Mouse (Mus musculus): ENCODE measurements at regions not wholly inside any gene's neighbourhood (a gene's known extent, or its start where the extent isn't known, plus 50 kb on each side); places are given as distances from the start of the nearest gene placed in this dataset.

DNA sequence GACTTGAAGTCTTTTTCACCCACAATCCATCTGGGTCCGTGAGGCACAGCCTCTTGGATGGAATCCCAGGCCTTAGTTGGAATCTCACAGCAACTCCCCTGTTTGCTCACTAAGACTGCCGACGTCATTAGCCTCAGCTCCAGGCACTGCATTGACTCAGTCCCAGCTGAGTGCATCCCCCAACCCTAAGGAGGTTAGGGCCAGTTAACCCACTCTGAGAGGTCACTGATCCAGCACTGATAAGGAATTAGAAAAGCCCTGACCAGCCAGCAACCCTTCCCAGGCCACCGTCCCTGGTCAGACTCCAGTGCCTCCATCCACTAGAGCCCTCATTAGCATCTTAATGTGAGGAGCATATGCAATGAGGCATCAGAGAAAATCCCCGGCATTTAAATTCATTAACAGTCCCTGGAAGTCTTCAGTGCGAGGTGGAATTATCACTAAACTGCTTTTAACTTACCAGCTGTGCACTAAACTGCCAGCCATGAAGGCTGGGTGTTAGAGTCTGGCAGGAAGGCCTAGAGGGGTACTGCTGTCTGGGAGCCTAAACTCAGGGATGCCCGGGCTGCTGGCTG is 184.2 kb downstream of the Cct6b start:
- DNase-seq (ENCODE audit: low read depth): peak; percentile 33

DNA sequence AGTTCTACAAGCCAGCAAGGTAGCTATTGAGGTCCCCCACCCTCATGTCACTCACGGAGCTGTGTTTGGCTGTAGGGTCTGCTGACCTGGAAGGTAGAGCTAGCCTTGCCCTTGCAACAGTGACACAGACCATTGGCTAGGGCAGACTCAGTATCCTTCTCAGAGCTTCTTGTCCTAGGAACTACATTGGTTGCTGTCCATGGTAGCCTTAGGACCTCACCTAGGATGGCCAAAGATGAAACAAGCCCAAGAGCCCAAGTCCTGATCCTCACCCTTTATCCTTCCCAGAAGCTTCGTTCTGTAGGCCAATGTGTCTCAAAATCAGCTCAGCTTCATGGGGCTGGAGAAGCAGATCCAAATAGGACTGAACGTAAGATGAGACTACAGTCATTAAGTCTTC is 187.3 kb downstream of the Tmem132e start:
- DNase-seq (ENCODE audit: low read depth): no peak

DNA sequence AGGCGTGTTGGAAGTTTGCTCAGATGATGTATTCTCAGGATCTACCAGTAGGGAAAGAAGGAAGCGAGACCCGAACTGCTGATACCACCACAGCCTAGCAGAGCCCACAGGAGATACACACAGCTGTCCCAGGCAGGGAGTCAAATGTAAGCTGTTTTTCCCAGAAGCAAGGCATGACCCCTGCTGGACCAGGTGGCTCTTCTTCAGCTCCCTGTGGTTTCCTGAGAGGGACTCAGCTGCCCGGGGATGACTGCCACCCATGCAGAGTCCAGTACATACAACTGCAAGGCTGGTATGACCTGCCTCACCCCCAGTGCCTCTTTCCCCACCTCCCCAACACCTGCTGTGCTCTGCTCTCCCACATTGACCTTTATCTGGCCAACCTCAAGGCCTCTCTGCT is 184.4 kb downstream of the Tmem132e start:
- DNase-seq (ENCODE audit: low read depth): no peak

DNA sequence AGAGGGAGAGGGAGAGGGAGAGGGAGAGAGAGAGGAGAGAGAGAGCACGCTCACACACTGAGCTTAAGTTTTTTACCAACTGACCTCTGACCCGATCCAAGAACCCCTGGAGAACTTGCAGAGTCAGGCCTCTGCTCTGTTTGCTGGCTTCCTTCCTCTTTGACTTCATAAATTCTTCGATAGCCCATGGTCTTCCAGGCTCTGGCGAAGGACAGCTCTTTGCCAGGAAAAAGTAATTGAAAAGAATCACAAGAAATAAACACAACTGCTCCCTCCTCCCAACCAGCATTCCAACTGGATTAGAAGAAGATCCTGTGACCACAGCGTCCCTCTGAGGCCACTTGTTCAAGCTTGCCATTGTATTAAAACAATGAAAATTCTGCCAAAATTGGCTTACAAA is 182.8 kb downstream of the Tmem132e start:
- DNase-seq (ENCODE audit: low read depth): peak; percentile 17

DNA sequence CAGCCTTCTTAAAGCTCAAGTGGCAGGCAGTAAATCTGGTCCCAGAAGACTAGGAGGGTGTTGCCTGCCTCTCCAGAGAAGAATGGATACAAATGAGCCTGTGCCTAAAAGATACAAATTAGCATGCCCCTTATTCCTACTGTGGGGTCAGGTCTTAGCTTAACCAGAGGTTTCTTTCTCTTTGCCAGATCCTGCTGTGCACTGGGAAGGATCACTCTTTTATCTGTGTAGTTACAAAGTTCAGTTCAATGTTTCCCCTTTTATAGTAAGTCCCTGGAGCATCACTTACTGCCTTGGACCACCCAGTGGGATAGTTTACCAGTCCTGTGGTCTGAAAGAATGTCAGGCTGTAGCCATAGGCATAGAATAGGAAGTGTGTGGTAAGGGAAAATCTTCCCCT is 181.1 kb downstream of the Tmem132e start:
- no peak for DNase-seq (ENCODE audit: low read depth)

DNA sequence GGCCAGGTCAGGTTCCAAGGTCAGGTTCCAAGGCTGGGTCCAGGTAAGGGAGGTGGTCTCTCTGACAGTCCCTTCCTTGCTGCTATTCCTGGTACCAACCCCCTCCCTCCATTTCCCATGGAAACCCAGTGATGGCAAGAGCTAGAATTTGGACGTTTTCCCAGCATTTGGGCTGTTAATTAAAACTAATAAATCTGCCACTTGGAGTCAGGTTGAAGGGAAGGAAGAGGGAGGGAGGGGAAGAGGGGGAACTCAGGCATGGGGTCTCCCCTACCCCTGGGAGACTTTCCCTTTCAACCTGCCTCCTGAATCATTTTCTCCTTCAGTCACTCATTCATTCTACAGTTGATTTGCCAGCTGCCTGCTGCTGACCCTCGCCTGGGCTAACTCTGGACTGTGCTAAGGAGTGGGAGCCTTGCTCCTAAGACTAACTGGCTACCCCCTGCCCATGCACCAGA is 179.5 kb downstream of the Tmem132e start:
- DNase-seq (ENCODE audit: low read depth): no peak

DNA sequence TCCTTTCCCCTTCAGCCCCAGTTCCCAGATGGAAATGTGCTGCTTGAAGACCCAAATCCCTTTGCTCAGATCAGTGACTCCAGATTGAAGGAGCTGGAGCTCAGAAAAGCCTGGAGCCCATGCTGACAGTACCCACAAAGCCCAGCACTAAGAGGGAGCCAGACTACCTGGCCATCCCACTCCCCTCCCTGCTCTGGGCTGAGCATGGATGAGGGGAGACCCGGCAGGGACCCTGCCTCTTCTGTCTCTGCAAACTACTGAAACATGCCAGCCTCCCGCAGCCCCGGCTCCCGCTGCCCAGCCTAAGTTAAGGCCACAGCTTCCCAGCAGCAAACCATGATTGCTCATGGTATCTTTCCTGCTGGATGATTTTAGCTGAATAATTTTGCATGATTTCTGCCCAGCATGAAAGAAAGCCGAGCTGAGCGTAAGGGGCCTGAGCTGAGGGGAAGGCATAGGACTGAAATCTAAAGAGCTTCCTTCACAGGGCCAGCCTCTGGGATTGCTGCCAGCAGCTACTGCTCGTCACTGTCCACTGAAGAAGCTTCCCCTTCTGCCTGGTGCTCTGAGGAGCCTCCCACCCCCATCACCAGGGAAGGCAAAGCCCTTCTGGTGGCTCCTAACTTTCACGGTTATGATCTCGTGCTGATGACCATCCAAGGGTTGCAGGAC is 178.4 kb downstream of the Tmem132e start:
- no peak for DNase-seq (ENCODE audit: low read depth)

DNA sequence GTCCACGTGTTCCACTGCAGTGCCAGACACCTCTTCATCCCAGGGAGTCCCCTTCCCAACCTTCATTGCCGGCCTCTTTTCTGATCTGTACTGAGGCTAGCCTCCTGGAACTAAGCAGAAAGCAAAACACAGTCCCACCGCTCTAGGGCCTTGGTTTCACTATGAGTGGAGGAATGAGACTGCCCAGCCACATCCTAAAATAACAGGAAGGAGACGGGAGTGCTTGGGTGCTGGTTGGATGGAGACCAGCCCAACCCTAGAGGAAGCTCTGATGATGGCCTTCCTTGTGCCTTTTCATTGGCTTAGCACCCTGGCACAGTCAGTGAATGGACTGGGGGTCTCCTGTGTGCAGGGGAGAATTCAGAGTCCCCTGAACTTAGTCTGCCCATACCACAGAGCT is 177.4 kb downstream of the Tmem132e start:
- no peak for DNase-seq (ENCODE audit: low read depth)

DNA sequence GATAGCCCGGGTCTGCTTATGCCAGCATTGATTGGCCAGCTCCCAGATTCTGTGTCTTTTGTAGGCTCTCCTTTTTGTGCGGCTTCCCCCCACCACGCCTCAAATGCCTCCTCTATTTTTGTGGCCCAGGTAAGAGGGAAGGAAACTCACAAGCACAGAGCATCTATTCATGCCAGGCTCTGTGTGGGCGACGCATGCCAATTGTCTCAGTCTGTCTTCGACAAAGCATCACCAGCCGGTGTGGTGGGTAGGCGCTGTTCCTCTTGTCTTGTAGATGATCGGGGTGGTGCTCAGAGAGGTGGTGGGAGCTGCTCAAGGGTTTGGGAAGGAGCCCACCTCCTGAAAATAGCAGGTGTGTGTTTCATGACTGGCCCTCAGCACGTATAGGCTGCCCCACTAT is 175.5 kb downstream of the Tmem132e start:
- no peak for DNase-seq (ENCODE audit: low read depth)

DNA sequence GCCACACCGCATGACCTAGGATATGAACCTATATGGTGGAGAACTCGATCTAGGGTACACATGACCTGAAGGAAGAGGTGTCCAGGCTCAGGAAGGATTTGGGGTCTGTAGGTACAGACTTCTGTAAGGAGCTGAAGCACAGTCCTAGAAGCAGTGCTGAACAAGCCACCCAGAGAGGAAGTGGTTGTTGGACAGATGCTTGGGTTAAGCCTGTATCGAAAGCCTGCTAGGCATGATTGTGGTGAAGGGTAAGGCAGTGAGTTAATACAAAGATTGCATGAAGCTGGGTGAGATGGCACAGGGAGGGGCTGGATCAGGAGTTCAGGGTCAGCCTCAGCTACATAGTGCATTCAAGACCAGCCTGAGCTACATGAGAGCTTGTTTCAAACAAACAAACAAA is 153.3 kb downstream of the Tmem132e start:
- no peak for DNase-seq (ENCODE audit: low read depth)

DNA sequence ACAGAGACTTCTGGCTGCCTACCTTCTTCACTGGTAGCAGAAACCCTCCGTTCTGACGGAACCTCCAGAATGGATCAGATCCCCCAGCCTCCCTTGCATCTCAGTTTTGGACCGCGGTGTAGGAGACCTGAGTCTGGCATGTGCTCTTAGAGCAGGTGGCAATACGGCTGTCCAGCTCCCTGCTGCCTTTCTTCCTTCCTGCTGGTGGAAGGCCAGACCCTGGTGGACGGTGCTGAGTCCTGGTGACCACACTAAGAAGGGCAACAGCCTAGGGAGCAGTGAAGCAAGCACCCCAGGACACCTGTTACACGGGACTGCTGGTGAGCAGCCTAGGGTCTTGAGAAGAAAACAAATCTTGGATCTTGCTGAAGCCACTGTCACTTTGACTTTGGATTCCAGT is 152.7 kb downstream of the Tmem132e start:
- no peak for DNase-seq (ENCODE audit: low read depth)

DNA sequence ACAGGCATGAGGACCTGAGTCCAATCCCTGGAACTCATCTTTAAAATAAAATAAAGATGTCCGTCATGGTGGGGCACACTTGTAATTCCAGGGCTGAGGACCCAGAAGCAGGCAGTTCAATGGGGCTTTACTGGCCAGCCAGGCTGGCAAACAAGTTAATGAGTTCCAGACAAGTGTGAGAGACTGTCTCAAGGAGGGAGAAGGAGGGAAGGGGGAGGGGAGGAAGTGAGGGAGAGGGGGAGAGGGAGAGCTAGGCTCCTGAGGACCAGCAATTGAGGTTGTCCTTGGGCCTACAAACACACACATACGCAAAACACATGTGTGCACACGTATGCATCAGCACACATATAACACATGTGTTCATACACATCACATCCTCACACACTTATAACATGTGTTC is 149.2 kb downstream of the Tmem132e start:
- no peak for DNase-seq (ENCODE audit: low read depth)

DNA sequence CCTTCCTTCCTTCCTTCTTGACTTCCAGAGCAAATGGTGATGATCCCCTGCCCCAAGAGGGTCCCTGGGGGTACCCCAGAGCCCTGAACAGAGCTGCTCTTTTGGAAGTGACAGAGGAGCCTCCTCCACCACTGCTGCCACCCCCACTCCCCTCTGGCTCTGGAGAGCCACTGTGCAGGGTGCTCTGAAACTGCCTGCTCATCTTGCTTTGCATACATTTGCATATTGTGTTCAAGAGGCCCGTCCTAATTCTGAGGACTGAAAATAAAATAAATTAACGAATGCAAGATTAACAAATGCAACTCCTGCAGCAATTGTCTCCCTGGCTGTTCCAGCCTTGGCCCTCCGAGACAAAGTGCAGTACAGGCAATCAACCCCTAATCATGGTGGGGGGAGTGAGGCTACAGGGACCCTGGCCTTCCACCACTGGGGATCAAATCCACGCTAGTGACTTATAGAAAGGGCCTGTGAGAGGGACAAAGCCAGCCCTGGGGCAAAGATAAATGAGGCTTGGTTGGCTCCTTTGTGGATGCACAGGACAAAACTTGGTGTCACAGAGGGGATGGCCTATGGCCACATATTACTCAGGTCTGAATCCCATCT is 134.6 kb downstream of the Tmem132e start:
- no peak for DNase-seq (ENCODE audit: low read depth)

DNA sequence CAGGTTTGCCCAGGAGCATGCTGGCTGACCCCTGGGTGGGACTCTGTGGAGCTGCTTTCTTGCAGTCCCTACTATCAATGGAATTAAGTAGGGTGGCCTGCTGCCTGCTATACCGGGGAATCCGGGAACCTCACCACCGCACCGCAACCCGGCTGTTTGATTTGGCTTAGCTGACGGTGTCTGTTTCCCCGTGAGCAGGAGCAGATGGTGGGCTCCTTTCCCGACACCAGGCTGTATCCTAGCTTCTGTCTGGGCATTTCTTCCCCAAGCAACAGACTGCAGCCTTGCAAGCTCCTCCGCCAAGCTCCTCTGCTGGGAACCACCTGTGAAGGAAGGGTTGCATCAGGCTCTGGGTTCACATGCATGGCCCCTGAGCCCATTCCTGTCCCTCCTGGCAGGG is 132.7 kb downstream of the Tmem132e start:
- DNase-seq (ENCODE audit: low read depth): no peak

DNA sequence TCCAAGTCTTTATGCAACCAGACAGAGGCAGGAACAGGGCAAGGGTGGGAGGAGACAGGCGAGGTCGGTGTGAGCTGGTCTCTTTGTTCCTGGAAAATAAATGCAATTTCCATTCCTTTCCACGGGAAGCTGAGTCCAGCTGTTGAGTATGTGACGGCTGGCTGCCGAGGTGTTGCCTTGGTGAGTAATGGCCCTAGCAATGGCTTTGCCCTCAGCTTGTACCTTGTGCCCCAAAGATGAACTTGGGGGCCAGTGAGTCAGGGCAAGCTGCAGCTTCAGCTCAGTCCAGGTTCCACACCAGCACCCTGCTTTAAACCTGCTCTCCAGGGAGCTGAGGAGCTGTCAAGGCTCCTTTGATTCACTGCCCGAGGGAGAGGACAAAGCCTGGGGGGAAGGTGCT is 130.0 kb downstream of the Tmem132e start:
- no peak for DNase-seq (ENCODE audit: low read depth)

DNA sequence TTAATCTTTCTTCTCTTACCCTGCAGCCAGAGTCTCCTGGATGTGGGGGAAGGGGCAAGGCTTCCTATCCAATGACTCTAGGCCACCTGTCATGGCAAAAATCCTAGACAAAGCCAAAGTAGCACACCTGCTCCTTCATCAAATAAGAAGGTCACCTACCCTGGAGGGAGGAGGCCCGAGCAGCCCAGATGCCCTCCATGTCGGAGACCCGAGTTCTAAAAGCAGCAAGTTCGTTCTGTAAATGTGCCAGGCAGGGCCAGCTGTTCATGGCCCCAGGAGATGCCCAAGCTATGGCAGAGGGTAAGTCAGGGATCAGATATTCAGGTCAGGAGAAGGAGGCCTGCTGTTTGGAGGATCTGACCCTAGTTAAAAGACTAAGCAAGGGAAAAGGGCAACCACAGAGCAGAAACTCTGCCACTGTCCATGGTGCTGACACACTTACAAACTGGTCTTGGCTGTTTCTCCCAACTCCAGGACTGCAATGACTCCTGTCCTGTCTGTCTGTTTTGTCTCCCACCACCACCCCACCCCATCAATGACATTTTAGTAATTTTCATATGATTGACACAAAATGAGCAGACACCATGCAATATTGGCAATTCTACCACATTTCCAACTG is 125.9 kb downstream of the Tmem132e start:
- peak; percentile 63 for DNase-seq (ENCODE audit: low read depth)

DNA sequence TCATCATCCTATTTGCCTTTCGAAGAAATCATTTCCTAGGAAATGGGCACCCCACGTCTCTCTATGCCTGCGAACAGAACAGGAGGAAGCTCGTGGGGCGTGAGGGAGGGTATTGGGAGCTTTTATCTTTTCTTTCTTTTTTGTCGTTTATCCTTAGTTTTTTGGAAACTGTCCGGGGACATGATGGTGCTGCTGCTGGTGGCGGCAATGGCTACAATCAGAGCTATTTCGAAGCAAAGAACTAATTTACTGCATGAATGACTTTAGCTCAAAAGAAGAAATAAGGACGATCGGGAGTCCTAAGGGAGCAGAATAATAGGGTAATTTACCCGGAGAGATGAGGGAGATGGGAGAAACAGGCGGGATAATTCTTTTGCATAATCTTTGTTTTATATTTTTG is 119.9 kb downstream of the Tmem132e start:
- no peak for DNase-seq (ENCODE audit: low read depth)

All from NIH3T3 (cell line).